Mouse (Mus musculus): Measurements from ENCODE around the gene Prpf3.
"Not testable (repeated sequence)": the region's sequence is repeated elsewhere in the genome, so short reads cannot be mapped to it uniquely, and the experiment has no call there.

Gene Prpf3

DNA sequence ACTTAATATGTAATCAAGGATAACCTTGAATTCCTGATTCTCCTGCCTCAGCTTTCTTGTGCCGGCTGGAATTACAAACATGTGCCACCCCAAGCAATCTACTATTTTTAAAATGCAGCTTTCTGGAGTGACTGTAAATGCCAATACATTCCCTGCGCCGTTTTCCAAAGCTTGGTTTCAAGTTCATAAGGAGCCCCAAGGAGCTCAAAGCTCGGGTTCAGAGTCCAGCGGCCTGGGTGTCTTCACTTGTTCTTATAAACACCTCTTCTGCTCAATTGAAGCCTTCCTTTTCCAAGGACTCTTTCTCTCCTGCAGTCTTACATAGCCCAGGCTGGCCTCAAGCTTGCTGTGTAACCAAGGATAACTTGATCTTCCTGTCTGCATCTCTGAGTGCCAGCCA is 10.4 kb upstream of the Prpf3 start:
- no peak overlapping the region for H3K4me3 ChIP-seq (replicated peaks; ENCODE audit: low read length)
- no peaks in the 10 kb centered on the region for H3K27me3 ChIP-seq (ENCODE audit: insufficient read depth, low read length)
- peaks cover 64% of the 10 kb centered on the region for H3K4me1 ChIP-seq (replicated peaks; ENCODE audit: low read depth, low read length)
- peaks cover 44% of the 10 kb centered on the region for H3K36me3 ChIP-seq (ENCODE audit: insufficient read depth, low read length)
- H3K9me3 ChIP-seq (ENCODE audit: low read length): no peaks in the 10 kb centered on the region
- TF ChIP-seq NANOG (IDR thresholded peaks at IDR 0.05; ENCODE audit: borderline replicate concordance, low read length): no peak
- no peak for TF ChIP-seq POU5F1 (IDR thresholded peaks at IDR 0.05; ENCODE audit: borderline replicate concordance, low read length)
- no peak for TF ChIP-seq CTCF (conservative IDR thresholded peaks at IDR 0.05; ENCODE audit: low read length)

DNA sequence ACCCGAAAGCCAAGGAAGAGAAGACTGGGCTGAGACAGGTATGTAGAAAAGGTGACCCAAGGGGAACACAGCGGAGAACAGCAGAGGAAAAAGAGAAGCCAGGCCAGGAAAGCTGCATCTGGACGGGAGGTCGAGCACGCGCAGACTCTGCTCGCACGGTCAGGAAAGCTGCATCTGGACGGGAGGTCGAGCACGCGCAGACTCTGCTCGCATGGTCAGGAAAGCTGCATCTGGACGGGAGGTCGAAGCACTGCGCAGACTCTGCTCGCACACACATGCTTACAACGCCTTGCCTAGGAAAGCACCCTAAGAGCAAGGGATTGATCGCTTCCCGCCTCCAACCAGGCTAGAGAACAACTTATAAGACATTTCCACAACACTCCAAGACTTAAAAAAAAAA is 9.9 kb upstream of the Prpf3 start:
- Histone ChIP-seq H3K4me1 (replicated peaks; ENCODE audit: low read depth, low read length) (peaks cover 65% of the 10 kb centered on the region), H3K36me3 (ENCODE audit: insufficient read depth, low read length) (peaks cover 44% of the 10 kb centered on the region), H3K9me3 (ENCODE audit: low read length) (no peaks in the 10 kb centered on the region), H3K27me3 (ENCODE audit: insufficient read depth, low read length) (no peaks in the 10 kb centered on the region), H3K4me3 (replicated peaks; ENCODE audit: low read length) (peak overlapping the region; percentile 60)
- TF ChIP-seq POU5F1 (IDR thresholded peaks at IDR 0.05; ENCODE audit: borderline replicate concordance, low read length) (no peak), CTCF (conservative IDR thresholded peaks at IDR 0.05; ENCODE audit: low read length) (no peak), NANOG (IDR thresholded peaks at IDR 0.05; ENCODE audit: borderline replicate concordance, low read length) (no peak)

DNA sequence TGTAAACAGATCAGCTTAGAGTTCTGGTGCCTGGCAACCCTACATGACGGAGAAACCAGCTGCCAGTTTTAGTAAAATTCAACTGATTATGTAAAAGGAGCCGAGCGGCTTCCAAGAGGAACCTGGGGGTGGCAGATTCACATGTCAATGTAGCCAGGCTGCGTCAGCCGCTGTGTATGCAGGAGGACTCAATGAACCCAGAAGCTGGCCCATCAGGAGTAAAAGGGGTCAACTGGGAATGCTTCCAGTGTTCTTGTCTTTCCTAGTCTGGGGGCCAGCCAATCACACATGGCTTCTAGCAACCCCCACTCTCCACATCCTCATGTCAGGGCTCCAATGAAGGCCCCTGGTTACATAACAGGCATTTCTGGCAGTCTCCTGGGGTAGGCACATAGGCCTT is 9.4 kb upstream of the Prpf3 start:
- no peaks in the 10 kb centered on the region for H3K9me3 ChIP-seq (ENCODE audit: low read length)
- TF ChIP-seq CTCF (conservative IDR thresholded peaks at IDR 0.05; ENCODE audit: low read length) (no peak), NANOG (IDR thresholded peaks at IDR 0.05; ENCODE audit: borderline replicate concordance, low read length) (no peak), POU5F1 (IDR thresholded peaks at IDR 0.05; ENCODE audit: borderline replicate concordance, low read length) (no peak)
- peaks cover 40% of the 10 kb centered on the region for H3K36me3 ChIP-seq (ENCODE audit: insufficient read depth, low read length)
- no peaks in the 10 kb centered on the region for H3K27me3 ChIP-seq (ENCODE audit: insufficient read depth, low read length)
- peaks cover 65% of the 10 kb centered on the region for H3K4me1 ChIP-seq (replicated peaks; ENCODE audit: low read depth, low read length)
- peak overlapping the region; percentile 60 for H3K4me3 ChIP-seq (replicated peaks; ENCODE audit: low read length)

DNA sequence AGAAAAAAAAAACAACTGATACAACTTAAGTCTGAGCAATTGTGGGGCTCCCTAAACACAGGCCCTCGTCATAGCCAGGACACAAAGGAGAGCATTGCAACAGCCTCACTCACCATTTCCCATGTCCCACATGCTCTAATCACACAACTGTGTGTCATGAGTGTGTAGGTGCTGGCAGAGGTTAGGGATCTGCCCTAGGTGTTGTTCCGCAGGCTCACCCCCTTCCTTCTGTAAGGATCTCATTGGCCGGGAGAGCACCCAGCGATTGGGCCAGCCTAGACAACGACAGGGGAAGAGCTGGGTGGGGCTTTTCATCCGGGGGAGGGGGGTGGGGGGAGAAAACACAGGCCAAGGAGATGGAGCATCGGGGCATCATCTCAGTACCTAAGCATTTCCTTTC is 7.9 kb upstream of the Prpf3 start:
- Histone ChIP-seq H3K36me3 (ENCODE audit: insufficient read depth, low read length) (peaks cover 25% of the 10 kb centered on the region), H3K27me3 (ENCODE audit: insufficient read depth, low read length) (no peaks in the 10 kb centered on the region), H3K9me3 (ENCODE audit: low read length) (no peaks in the 10 kb centered on the region), H3K4me3 (replicated peaks; ENCODE audit: low read length) (0 out of 2 replicates have a peak overlapping the region, but pooled peaks have one; percentile 1), H3K4me1 (replicated peaks; ENCODE audit: low read depth, low read length) (peaks cover 65% of the 10 kb centered on the region)
- TF ChIP-seq NANOG (IDR thresholded peaks at IDR 0.05; ENCODE audit: borderline replicate concordance, low read length) (no peak), POU5F1 (IDR thresholded peaks at IDR 0.05; ENCODE audit: borderline replicate concordance, low read length) (no peak), CTCF (conservative IDR thresholded peaks at IDR 0.05; ENCODE audit: low read length) (no peak)

DNA sequence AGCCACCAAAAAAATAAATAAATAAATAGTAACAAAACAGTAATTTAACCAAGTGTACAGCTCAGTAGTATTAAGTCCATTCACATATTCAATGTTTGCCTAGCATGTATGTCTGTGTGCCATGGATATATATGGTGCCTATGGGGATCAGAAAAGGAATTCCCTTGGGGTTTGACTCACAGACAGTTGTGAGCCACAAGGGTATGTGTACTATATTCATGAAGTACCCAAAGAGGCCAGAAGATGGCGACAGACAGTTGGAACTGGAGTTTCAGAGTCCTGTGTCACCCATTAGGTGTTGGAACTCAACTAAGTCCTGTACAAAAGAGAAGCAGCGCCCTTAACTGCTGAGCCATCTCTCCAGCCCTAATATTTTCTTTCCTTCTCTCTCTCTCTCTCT is 6.1 kb upstream of the Prpf3 start:
- H3K27me3 ChIP-seq (ENCODE audit: insufficient read depth, low read length): no peaks in the 10 kb centered on the region
- H3K9me3 ChIP-seq (ENCODE audit: low read length): no peaks in the 10 kb centered on the region
- peaks cover 8% of the 10 kb centered on the region; the same call in 1 of the 2 replicates for H3K36me3 ChIP-seq (ENCODE audit: insufficient read depth, low read length)
- TF ChIP-seq CTCF (conservative IDR thresholded peaks at IDR 0.05; ENCODE audit: low read length) (peak; percentile 62), NANOG (IDR thresholded peaks at IDR 0.05; ENCODE audit: borderline replicate concordance, low read length) (no peak)
- H3K4me1 ChIP-seq (replicated peaks; ENCODE audit: low read depth, low read length): peaks cover 62% of the 10 kb centered on the region
- H3K4me3 ChIP-seq (replicated peaks; ENCODE audit: low read length): no peak overlapping the region

DNA sequence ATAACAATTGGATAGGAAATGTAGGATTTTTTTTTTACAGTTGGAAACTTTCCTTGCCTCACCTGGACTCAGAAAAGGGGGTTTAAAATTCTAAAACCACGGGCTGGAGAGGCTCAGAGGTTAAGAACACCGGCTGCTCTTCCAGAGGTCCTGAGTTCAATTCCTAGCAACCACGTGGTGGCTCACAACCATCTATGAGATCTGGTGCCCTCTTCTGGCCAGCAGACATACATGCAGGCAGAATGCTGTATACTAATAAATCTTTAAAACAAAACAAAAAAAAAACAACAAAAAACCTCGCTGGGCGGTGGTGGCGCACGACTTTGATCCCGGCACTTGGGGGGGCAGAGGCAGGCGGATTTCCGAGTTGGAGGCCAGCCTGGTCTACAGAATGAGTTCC is 5.5 kb upstream of the Prpf3 start:
- Histone ChIP-seq H3K27me3 (ENCODE audit: insufficient read depth, low read length) (no peaks in the 10 kb centered on the region), H3K4me3 (replicated peaks; ENCODE audit: low read length) (no peak overlapping the region), H3K9me3 (ENCODE audit: low read length) (no peaks in the 10 kb centered on the region), H3K4me1 (replicated peaks; ENCODE audit: low read depth, low read length) (peaks cover 62% of the 10 kb centered on the region), H3K36me3 (ENCODE audit: insufficient read depth, low read length) (peaks cover 8% of the 10 kb centered on the region; the same call in 1 of the 2 replicates)
- peak; percentile 44 for TF ChIP-seq CTCF (conservative IDR thresholded peaks at IDR 0.05; ENCODE audit: low read length)
- no peak for TF ChIP-seq NANOG (IDR thresholded peaks at IDR 0.05; ENCODE audit: borderline replicate concordance, low read length)
- TF ChIP-seq POU5F1 (IDR thresholded peaks at IDR 0.05; ENCODE audit: borderline replicate concordance, low read length): no peak

DNA sequence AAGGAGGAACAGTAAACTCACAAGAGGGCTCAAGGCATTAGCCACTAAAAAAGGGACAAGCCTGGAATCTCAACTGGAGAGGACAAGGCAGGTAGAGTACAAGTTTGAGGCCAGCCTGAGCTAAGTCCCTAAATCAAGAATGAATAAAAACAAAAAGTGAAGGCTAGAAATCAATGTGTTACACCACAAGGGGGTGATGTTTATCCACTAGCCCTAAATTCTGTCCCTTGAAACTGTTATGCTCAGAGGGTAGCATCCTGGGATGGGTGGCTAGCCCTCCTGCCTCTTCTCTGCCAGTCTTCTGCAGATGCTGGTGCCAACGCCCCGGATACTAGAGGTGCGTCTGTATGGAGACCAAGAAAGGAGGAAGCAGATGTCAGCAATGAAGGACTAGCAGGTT is 4.6 kb upstream of the Prpf3 start:
- H3K9me3 ChIP-seq (ENCODE audit: low read length): no peaks in the 10 kb centered on the region
- H3K27me3 ChIP-seq (ENCODE audit: insufficient read depth, low read length): no peaks in the 10 kb centered on the region
- peaks cover 55% of the 10 kb centered on the region for H3K4me1 ChIP-seq (replicated peaks; ENCODE audit: low read depth, low read length)
- TF ChIP-seq CTCF (conservative IDR thresholded peaks at IDR 0.05; ENCODE audit: low read length) (peak; percentile 29), NANOG (IDR thresholded peaks at IDR 0.05; ENCODE audit: borderline replicate concordance, low read length) (no peak), POU5F1 (IDR thresholded peaks at IDR 0.05; ENCODE audit: borderline replicate concordance, low read length) (no peak)
- H3K4me3 ChIP-seq (replicated peaks; ENCODE audit: low read length): no peak overlapping the region
- peaks cover 8% of the 10 kb centered on the region; the same call in 1 of the 2 replicates for H3K36me3 ChIP-seq (ENCODE audit: insufficient read depth, low read length)

DNA sequence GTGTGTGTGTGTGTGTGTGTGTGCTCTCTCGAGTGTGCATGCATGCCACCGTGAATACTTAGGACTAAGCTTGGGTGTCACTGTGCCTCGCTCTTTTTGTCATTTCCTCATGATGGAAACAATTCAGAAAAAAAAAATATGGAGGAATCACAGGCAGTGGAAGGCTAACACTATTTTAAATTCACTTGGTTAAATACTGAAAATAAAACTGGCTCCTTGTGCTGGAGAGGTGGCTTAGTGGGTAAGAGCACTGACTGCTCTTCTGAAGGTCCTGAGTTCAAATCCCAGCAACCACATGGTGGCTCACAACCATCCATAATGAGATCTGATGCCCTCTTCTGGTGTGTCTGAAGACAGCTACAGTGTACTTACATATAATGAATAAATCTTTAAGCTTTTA is 2.6 kb upstream of the Prpf3 start:
- H3K9me3 ChIP-seq (ENCODE audit: low read length); H3K27me3 ChIP-seq (ENCODE audit: insufficient read depth, low read length); H3K4me3 ChIP-seq (replicated peaks; ENCODE audit: low read length): not testable (repeated sequence)
- peaks cover 18% of the 10 kb centered on the region for H3K36me3 ChIP-seq (ENCODE audit: insufficient read depth, low read length)
- H3K4me1 ChIP-seq (replicated peaks; ENCODE audit: low read depth, low read length): peaks cover 51% of the 10 kb centered on the region

DNA sequence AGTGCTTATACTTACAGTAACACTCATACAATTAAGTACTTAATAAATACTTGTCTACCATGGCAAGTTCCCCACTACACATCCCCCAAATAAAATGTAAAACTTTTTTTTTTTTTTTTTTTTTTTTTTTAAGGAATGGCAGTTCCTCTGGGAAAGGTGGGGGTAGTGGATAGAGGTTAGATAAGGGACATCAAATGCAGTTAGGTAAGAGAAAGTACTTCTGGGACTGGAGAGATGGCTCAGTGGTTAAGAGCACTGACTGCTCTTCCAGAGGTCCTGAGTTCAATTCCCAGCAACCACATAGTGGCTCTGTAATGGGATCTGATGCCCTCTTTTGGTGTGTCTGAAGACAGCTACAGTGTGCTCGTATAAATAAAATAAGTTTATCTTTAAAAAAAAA is 1.4 kb upstream of the Prpf3 start:
- Histone ChIP-seq H3K36me3 (ENCODE audit: insufficient read depth, low read length) (peaks cover 24% of the 10 kb centered on the region), H3K4me1 (replicated peaks; ENCODE audit: low read depth, low read length) (peaks cover 48% of the 10 kb centered on the region)
- not testable (repeated sequence) for H3K9me3 ChIP-seq (ENCODE audit: low read length); H3K4me3 ChIP-seq (replicated peaks; ENCODE audit: low read length); H3K27me3 ChIP-seq (ENCODE audit: insufficient read depth, low read length)

All from E14TG2a.4 (cell line).